Mouse (Mus musculus): ENCODE results near the gene Rpl36al. TPM values are rescaled to one million over a fixed set of nuclear protein-coding genes. Genes with fewer than 3 reads are reported as not detected.
A peak's percentile ranks its signal among the peaks of the same experiment; 100 is the strongest.
"Not testable (repeated sequence)": the region's sequence is repeated elsewhere in the genome, so short reads cannot be mapped to it uniquely, and the experiment has no call there.

Rpl36al gene
- polyA plus RNA-seq, 1 experiment: 318 TPM

- no peak for TF ChIP-seq POLR2A (IDR thresholded peaks at IDR 0.05; ENCODE audit: borderline replicate concordance, extremely low read depth, insufficient read depth, insufficient read length, poor library complexity, severe bottlenecking)
- TF ChIP-seq CTCF (IDR thresholded peaks at IDR 0.05; ENCODE audit: borderline replicate concordance, extremely low read depth, insufficient read depth, insufficient read length): no peak
- DNase-seq (ENCODE audit: low read depth): no peak
Observed at GRCm38 (mm10) chr12:69167656-69168460, 16.0 kb downstream of the Rpl36al start.

- not testable (repeated sequence) for DNase-seq (ENCODE audit: low read depth)
Observed at GRCm38 (mm10) chr12:69166861-69167581, 16.9 kb downstream of the Rpl36al start.

GRCm38 (mm10) chr12:69164904-69165303, 19.0 kb downstream of the Rpl36al start:
- TF ChIP-seq CTCF (IDR thresholded peaks at IDR 0.05; ENCODE audit: borderline replicate concordance, extremely low read depth, insufficient read depth, insufficient read length) (no peak), POLR2A (IDR thresholded peaks at IDR 0.05; ENCODE audit: borderline replicate concordance, extremely low read depth, insufficient read depth, insufficient read length, poor library complexity, severe bottlenecking) (no peak)
- no peak for DNase-seq (ENCODE audit: low read depth)

- not testable (repeated sequence) for DNase-seq (ENCODE audit: low read depth)
Observed at GRCm38 (mm10) chr12:69163586-69163985, 20.3 kb downstream of the Rpl36al start.

- DNase-seq (ENCODE audit: low read depth): not testable (repeated sequence)
Observed at GRCm38 (mm10) chr12:69160677-69161076, 23.2 kb downstream of the Rpl36al start.

- TF ChIP-seq POLR2A (IDR thresholded peaks at IDR 0.05; ENCODE audit: borderline replicate concordance, extremely low read depth, insufficient read depth, insufficient read length, poor library complexity, severe bottlenecking) (no peak), CTCF (IDR thresholded peaks at IDR 0.05; ENCODE audit: borderline replicate concordance, extremely low read depth, insufficient read depth, insufficient read length) (no peak)
- DNase-seq (ENCODE audit: low read depth): peak; percentile 90
Observed at GRCm38 (mm10) chr12:69159578-69159940, 24.3 kb downstream of the Rpl36al start.

GRCm38 (mm10) chr12:69158765-69159577, 24.9 kb downstream of the Rpl36al start, which contains the start of gene Rps29:
Gene Rps29 (minus strand): TSS chr12:69159186.
- DNase-seq (ENCODE audit: low read depth): peak; percentile 100

GRCm38 (mm10) chr12:69158366-69158764, 25.5 kb downstream of the Rpl36al start:
- no peak for DNase-seq (ENCODE audit: low read depth)
- TF ChIP-seq CTCF (IDR thresholded peaks at IDR 0.05; ENCODE audit: borderline replicate concordance, extremely low read depth, insufficient read depth, insufficient read length) (no peak), POLR2A (IDR thresholded peaks at IDR 0.05; ENCODE audit: borderline replicate concordance, extremely low read depth, insufficient read depth, insufficient read length, poor library complexity, severe bottlenecking) (no peak)

More at GRCm38 (mm10) chr12:69158765-69159577, 24.9 kb downstream of the Rpl36al start, which contains the start of gene Rps29:
- TF ChIP-seq POLR2A (IDR thresholded peaks at IDR 0.05; ENCODE audit: borderline replicate concordance, extremely low read depth, insufficient read depth, insufficient read length, poor library complexity, severe bottlenecking): peak; percentile 30; the same call in 1 of the 2 replicates

GRCm38 (mm10) chr12:69157107-69157506, 26.8 kb downstream of the Rpl36al start:
- TF ChIP-seq POLR2A (IDR thresholded peaks at IDR 0.05; ENCODE audit: borderline replicate concordance, extremely low read depth, insufficient read depth, insufficient read length, poor library complexity, severe bottlenecking) (no peak), CTCF (IDR thresholded peaks at IDR 0.05; ENCODE audit: borderline replicate concordance, extremely low read depth, insufficient read depth, insufficient read length) (no peak)
- no peak for DNase-seq (ENCODE audit: low read depth)

GRCm38 (mm10) chr12:69156436-69156835, 27.4 kb downstream of the Rpl36al start:
- TF ChIP-seq POLR2A (IDR thresholded peaks at IDR 0.05; ENCODE audit: borderline replicate concordance, extremely low read depth, insufficient read depth, insufficient read length, poor library complexity, severe bottlenecking) (no peak), CTCF (IDR thresholded peaks at IDR 0.05; ENCODE audit: borderline replicate concordance, extremely low read depth, insufficient read depth, insufficient read length) (no peak)
- no peak for DNase-seq (ENCODE audit: low read depth)

- no peak for DNase-seq (ENCODE audit: low read depth)
- no peak for TF ChIP-seq CTCF (IDR thresholded peaks at IDR 0.05; ENCODE audit: borderline replicate concordance, extremely low read depth, insufficient read depth, insufficient read length)
- TF ChIP-seq POLR2A (IDR thresholded peaks at IDR 0.05; ENCODE audit: borderline replicate concordance, extremely low read depth, insufficient read depth, insufficient read length, poor library complexity, severe bottlenecking): no peak
Observed at GRCm38 (mm10) chr12:69155923-69156322, 28.0 kb downstream of the Rpl36al start.

GRCm38 (mm10) chr12:69150049-69150448, 33.8 kb downstream of the Rpl36al start:
- DNase-seq (ENCODE audit: low read depth): peak; percentile 15
- TF ChIP-seq CTCF (IDR thresholded peaks at IDR 0.05; ENCODE audit: borderline replicate concordance, extremely low read depth, insufficient read depth, insufficient read length) (no peak), POLR2A (IDR thresholded peaks at IDR 0.05; ENCODE audit: borderline replicate concordance, extremely low read depth, insufficient read depth, insufficient read length, poor library complexity, severe bottlenecking) (no peak)
